Mouse (Mus musculus) MEL (cell line): ENCODE measurements at regions not wholly inside any gene's neighbourhood (a gene's known extent, or its start where the extent isn't known, plus 50 kb on each side); places are given as distances from the start of the nearest gene placed in this dataset.

Experiments used
- DNase-seq: peaks from one replicate; pipeline ENCODE4 v3.0.0; 2011; ENCODE audit warnings: low read depth, low spot score
- H3K27ac ChIP-seq: 2 replicates; pipeline ENCODE4 v1.5.1; 2012; ENCODE audit warnings: low read depth, mild to moderate bottlenecking, control low read depth, low read length, moderate library complexity; ENCODE audit not compliant: control insufficient read depth
- H3K27me3 ChIP-seq, 2 experiments: fragments of 150-350 bp in 1 of 2; sonication (generic) in 1 of 2; 2 replicates each; pipeline ENCODE4 v1.6.1; 2012; ENCODE audit warnings: low read length in 2 of 2, mild to moderate bottlenecking in 2 of 2, improper control_type of control experiment in 1 of 2, moderate library complexity in 1 of 2; ENCODE audit not compliant: insufficient read depth in 2 of 2, control insufficient read depth in 1 of 2
- H3K36me3 ChIP-seq, 2 experiments: 2 replicates each; pipeline ENCODE4 v1.6.1; 2012 to 2014; ENCODE audit warnings: low read length in 2 of 2, improper control_type of control experiment in 1 of 2, inconsistent platforms in 1 of 2, mild to moderate bottlenecking in 1 of 2; ENCODE audit not compliant: insufficient read depth in 2 of 2, control insufficient read depth in 1 of 2
- H3K4me1 ChIP-seq, 2 experiments: fragments of 150-350 bp in 1 of 2; sonication (generic) in 1 of 2; 2 replicates each; pipeline ENCODE4 v1.6.1; 2012; ENCODE audit warnings: low read length in 2 of 2, improper control_type of control experiment in 1 of 2, mild to moderate bottlenecking in 1 of 2; ENCODE audit not compliant: insufficient read depth in 2 of 2, control insufficient read depth in 1 of 2
- H3K4me3 ChIP-seq, 2 experiments: fragments of 150-350 bp in 1 of 2; sonication (generic) in 1 of 2; 2 replicates each; pipeline ENCODE4 v1.5.1; 2012; ENCODE audit warnings: low read depth in 2 of 2, low read length in 2 of 2, mild to moderate bottlenecking in 2 of 2, moderate library complexity in 2 of 2, control low read depth in 1 of 2, improper control_type of control experiment in 1 of 2; ENCODE audit not compliant: control insufficient read depth in 1 of 2, insufficient read depth in 1 of 2
- H3K79me2 ChIP-seq: 2 replicates; pipeline ENCODE4 v1.6.1; 2012; ENCODE audit warnings: mild to moderate bottlenecking, low read length, moderate library complexity; ENCODE audit not compliant: control insufficient read depth, poor library complexity, insufficient read depth
- H3K9ac ChIP-seq: 2 replicates; pipeline ENCODE4 v1.6.1; 2012; ENCODE audit warnings: low read depth, mild to moderate bottlenecking, control low read depth, low read length, moderate library complexity; ENCODE audit not compliant: control insufficient read depth, poor library complexity, severe bottlenecking
- H3K9me3 ChIP-seq: fragments of 150-350 bp; sonication (generic); replicated peaks from 2 replicates; pipeline ENCODE4 v1.6.1; 2012; ENCODE audit warnings: mild to moderate bottlenecking, low read length, improper control_type of control experiment, moderate library complexity; ENCODE audit not compliant: insufficient read depth
- BHLHE40 ChIP-seq: IDR thresholded peaks from 2 replicates; pipeline ENCODE4 v1.6.1; 2012; ENCODE audit warnings: low read depth, mild to moderate bottlenecking, inconsistent platforms, low read length, improper control_type of control experiment, borderline replicate concordance
- CHD2 ChIP-seq: IDR thresholded peaks from 2 replicates; pipeline ENCODE4 v1.6.1; 2011; ENCODE audit warnings: low read length, improper control_type of control experiment
- E2F4 ChIP-seq: IDR thresholded peaks from 2 replicates; pipeline ENCODE4 v1.6.1; 2011; ENCODE audit warnings: low read depth, low read length, improper control_type of control experiment, borderline replicate concordance
- ELF1 ChIP-seq: IDR thresholded peaks from 2 replicates; pipeline ENCODE4 v1.6.1; 2014; ENCODE audit warnings: low read depth, mild to moderate bottlenecking, inconsistent platforms, low read length, improper control_type of control experiment, moderate library complexity
- EP300 ChIP-seq, 2 experiments: IDR thresholded peaks; 2 replicates each; pipeline ENCODE4 v1.6.1; 2011; ENCODE audit warnings: improper control_type of control experiment in 2 of 2, low read length in 2 of 2, low read depth in 1 of 2, mild to moderate bottlenecking in 1 of 2
- ETS1 ChIP-seq: IDR thresholded peaks from 2 replicates; pipeline ENCODE4 v1.6.1; 2012; ENCODE audit warnings: low read depth, mild to moderate bottlenecking, inconsistent platforms, low read length, improper control_type of control experiment, moderate library complexity
- HCFC1 ChIP-seq: IDR thresholded peaks from 2 replicates; pipeline ENCODE4 v1.6.1; 2012; ENCODE audit warnings: low read depth, mild to moderate bottlenecking, inconsistent platforms, low read length, improper control_type of control experiment, moderate library complexity
- JUND ChIP-seq: IDR thresholded peaks from 2 replicates; pipeline ENCODE4 v1.6.1; 2011; ENCODE audit warnings: low read depth, mild to moderate bottlenecking, improper control_type of control experiment, low read length
- MAFK ChIP-seq: IDR thresholded peaks from 2 replicates; pipeline ENCODE4 v1.6.1; 2011; ENCODE audit warnings: low read depth, mild to moderate bottlenecking, low read length, improper control_type of control experiment, borderline replicate concordance
- MAX ChIP-seq: IDR thresholded peaks from 2 replicates; pipeline ENCODE4 v1.6.1; 2011; ENCODE audit warnings: low read length, improper control_type of control experiment
- MAZ ChIP-seq: IDR thresholded peaks from 2 replicates; pipeline ENCODE4 v1.6.1; 2012; ENCODE audit warnings: low read depth, mild to moderate bottlenecking, inconsistent platforms, low read length, improper control_type of control experiment
- MEF2A ChIP-seq: IDR thresholded peaks from 2 replicates; pipeline ENCODE4 v1.6.1; 2014; ENCODE audit warnings: low read depth, mild to moderate bottlenecking, inconsistent platforms, low read length, improper control_type of control experiment; ENCODE audit not compliant: poor library complexity, insufficient replicate concordance, severe bottlenecking; ENCODE audit errors: extremely low read depth
- POLR2AphosphoS2 ChIP-seq: IDR thresholded peaks from 2 replicates; pipeline ENCODE4 v1.6.1; 2011; ENCODE audit warnings: low read length, improper control_type of control experiment
- POLR2AphosphoS5 ChIP-seq: IDR thresholded peaks from 2 replicates; pipeline ENCODE4 v1.6.1; 2012; ENCODE audit warnings: low read depth, borderline replicate concordance, mild to moderate bottlenecking, inconsistent platforms, low read length, moderate library complexity, mixed read lengths
- RAD21 ChIP-seq: IDR thresholded peaks from 2 replicates; pipeline ENCODE4 v1.6.1; 2011; ENCODE audit warnings: mild to moderate bottlenecking, low read depth, low read length, improper control_type of control experiment
- RCOR1 ChIP-seq: IDR thresholded peaks from 2 replicates; pipeline ENCODE4 v1.6.1; 2012; ENCODE audit warnings: low read depth, mild to moderate bottlenecking, inconsistent platforms, low read length, improper control_type of control experiment
- SIN3A ChIP-seq: IDR thresholded peaks from 2 replicates; pipeline ENCODE4 v1.6.1; 2012; ENCODE audit warnings: low read length, improper control_type of control experiment, inconsistent platforms
- SMC3 ChIP-seq: IDR thresholded peaks from 2 replicates; pipeline ENCODE4 v1.6.1; 2011; ENCODE audit warnings: low read depth, low read length, improper control_type of control experiment
- TAL1 ChIP-seq: IDR thresholded peaks from 2 replicates; pipeline ENCODE4 v1.6.1; 2012; ENCODE audit warnings: mild to moderate bottlenecking, inconsistent platforms, low read length, moderate library complexity, mixed read lengths
- TBP ChIP-seq: IDR thresholded peaks from 2 replicates; pipeline ENCODE4 v1.8.0; 2011; ENCODE audit warnings: low read depth, low read length, improper control_type of control experiment
- USF1 ChIP-seq: IDR thresholded peaks from 2 replicates; pipeline ENCODE4 v1.6.1; 2014; ENCODE audit warnings: low read depth, mild to moderate bottlenecking, inconsistent platforms, low read length, improper control_type of control experiment, moderate library complexity
- ZC3H11A ChIP-seq: IDR thresholded peaks from 2 replicates; pipeline ENCODE4 v1.6.1; 2012; ENCODE audit warnings: low read depth, mild to moderate bottlenecking, inconsistent platforms, low read length, improper control_type of control experiment
- ZKSCAN1 ChIP-seq: IDR thresholded peaks from 2 replicates; pipeline ENCODE4 v1.6.1; 2012; ENCODE audit warnings: low read depth, mild to moderate bottlenecking, inconsistent platforms, low read length, improper control_type of control experiment, moderate library complexity
- ZMIZ1 ChIP-seq: IDR thresholded peaks from 2 replicates; pipeline ENCODE4 v1.6.1; 2012; ENCODE audit warnings: low read depth, mild to moderate bottlenecking, inconsistent platforms, low read length, improper control_type of control experiment, moderate library complexity

- no peak for DNase-seq
- H3K27me3 ChIP-seq: peaks cover 0 to 3% of the 10 kb centered on the region in 2 experiments; a peak in 3 of 4 replicates
Measured at GRCm38 (mm10) chr10:95085688-95086268, 141.1 kb upstream of the Plxnc1 start.

GRCm38 (mm10) chr10:95083341-95084148 lies 138.9 kb upstream of the Plxnc1 start:
- H3K27ac ChIP-seq: no peak overlapping the region
- TF ChIP-seq MAX (no peak), MAFK (no peak), USF1 (no peak), E2F4 (no peak), SMC3 (no peak), MEF2A (no peak), ZMIZ1 (no peak), MAZ (no peak), EP300 (IDR thresholded peaks at IDR 0.05; ENCODE audit: low read depth in 1 of 2, low read length in 2 of 2) (no peak)
- peaks cover 0 to 10% of the 10 kb centered on the region in 2 experiments; a peak in 2 of 4 replicates for H3K36me3 ChIP-seq
- no peak for DNase-seq
- H3K9me3 ChIP-seq: no peaks in the 10 kb centered on the region
- no peaks in the 10 kb centered on the region for H3K79me2 ChIP-seq
- H3K9ac ChIP-seq: no peak overlapping the region
- H3K4me1 ChIP-seq: peaks cover 8 to 18% of the 10 kb centered on the region in 2 experiments
- no peak overlapping the region for H3K4me3 ChIP-seq
- H3K27me3 ChIP-seq: peaks cover 0 to 3% of the 10 kb centered on the region in 2 experiments; a peak in 3 of 4 replicates

More at GRCm38 (mm10) chr10:95085688-95086268, 141.1 kb upstream of the Plxnc1 start:
- no peaks in the 10 kb centered on the region for H3K9me3 ChIP-seq
- H3K36me3 ChIP-seq: peaks cover 0 to 10% of the 10 kb centered on the region in 2 experiments; a peak in 2 of 4 replicates
- H3K4me3 ChIP-seq: no peak overlapping the region
- no peak overlapping the region for H3K9ac ChIP-seq
- no peak overlapping the region for H3K27ac ChIP-seq
- H3K79me2 ChIP-seq: no peaks in the 10 kb centered on the region
- no peak for TF ChIP-seq RCOR1
- no peak for TF ChIP-seq MAZ
- TF ChIP-seq POLR2AphosphoS5: no peak
- no peak for TF ChIP-seq RAD21
- no peak for TF ChIP-seq ZC3H11A
- TF ChIP-seq MAFK: no peak
- no peak for TF ChIP-seq CHD2
- no peak for TF ChIP-seq BHLHE40
- TF ChIP-seq HCFC1: no peak
- no peak for TF ChIP-seq EP300 (IDR thresholded peaks at IDR 0.05; ENCODE audit: low read depth in 1 of 2, low read length in 2 of 2)
- TF ChIP-seq E2F4: no peak
- no peak for TF ChIP-seq ETS1
- no peak for TF ChIP-seq ZKSCAN1
- TF ChIP-seq JUND: no peak
- TF ChIP-seq SIN3A: no peak
- no peak for TF ChIP-seq TBP
- TF ChIP-seq ELF1: no peak
- TF ChIP-seq TAL1: no peak
- TF ChIP-seq POLR2AphosphoS2: no peak
- H3K4me1 ChIP-seq: peaks cover 6 to 19% of the 10 kb centered on the region in 2 experiments
